Mouse (Mus musculus) embryonic facial prominence, embryonic 10.5 days (tissue): ENCODE measurements around the gene Kng2. TPM values are rescaled to one million over a fixed set of nuclear protein-coding genes. Genes with fewer than 3 reads are reported as not detected.
"Not testable (repeated sequence)": the region's sequence is repeated elsewhere in the genome, so short reads cannot be mapped to it uniquely, and the experiment has no call there.

Experiments used
- DNase-seq: peaks from one replicate; pipeline ENCODE4 v3.0.0-alpha.2; 2017; ENCODE audit warnings: low spot score
- H3K27ac ChIP-seq: fragments of 300-500 bp; sonication (generic); replicated peaks from 2 replicates; pipeline ENCODE4 v1.5.1; 2016; ENCODE audit warnings: mild to moderate bottlenecking
- H3K27me3 ChIP-seq: fragments of 300-500 bp; sonication (generic); replicated peaks from 2 replicates; pipeline ENCODE4 v1.6.1; 2016; ENCODE audit warnings: low read depth, mild to moderate bottlenecking; ENCODE audit not compliant: poor library complexity, severe bottlenecking
- H3K36me3 ChIP-seq: fragments of 300-500 bp; sonication (generic); replicated peaks from 2 replicates; pipeline ENCODE4 v1.6.1; 2016; ENCODE audit warnings: mild to moderate bottlenecking, moderate library complexity
- H3K4me1 ChIP-seq: fragments of 300-500 bp; sonication (generic); 2 replicates; pipeline ENCODE4 v1.6.1; 2016
- H3K4me3 ChIP-seq: fragments of 300-500 bp; sonication (generic); 2 replicates; pipeline ENCODE4 v1.5.1; 2016; ENCODE audit warnings: mild to moderate bottlenecking, moderate library complexity
- H3K9me3 ChIP-seq: fragments of 300-500 bp; sonication (generic); 2 replicates; pipeline ENCODE4 v1.6.1; 2016; ENCODE audit warnings: mild to moderate bottlenecking
- WGBS: fragments of 180-500 bp; shearing (Covaris S2); methylation state at CpG from one replicate; pipeline ENCODE4 v1.1.7; 2016; 5-methylcytosine and 5-hydroxymethylcytosine counted together
- polyA plus RNA-seq: library from polyadenylated mRNA; unstranded; fragments of >200 nt; fragmentation: Nextera tagmentation; extraction: Ambion mirVana; gene quantifications from 2 replicates; pipeline ENCODE4 v1.2.1, GENCODE M21; 2016

The Kng2 gene
- polyA plus RNA-seq, 1 experiment from 2014 or later, result not detected

- DNase-seq, result no peak
- Histone ChIP-seq H3K27me3 (no peaks in the 10 kb centered on the region), H3K4me3 (no peak within 1 kb of the TSS), H3K9me3 (no peaks in the 10 kb centered on the region), H3K27ac (no peak within 1 kb of the TSS), H3K4me1 (peaks cover 7% of the 10 kb centered on the region), H3K36me3 (no peaks in the 10 kb centered on the region)
- 92% methylated on average over 6 of the region's 6 CpGs for WGBS
Observed at GRCm38 (mm10) chr16:22950840-22951395, 78.4 kb downstream of the Kng2 start, which contains the start of gene Hrg. Gene Hrg, plus strand, starts transcription at chr16:22951072.

- 85% methylated on average over 2 of the region's 2 CpGs for WGBS
- no peaks in the 10 kb centered on the region for H3K9me3 ChIP-seq
Observed at GRCm38 (mm10) chr16:22947371-22947770, 81.9 kb downstream of the Kng2 start.

GRCm38 (mm10) chr16:22941825-22942476 lies 87.3 kb downstream of the Kng2 start:
- H3K27me3 ChIP-seq, H3K4me1 ChIP-seq, DNase-seq, H3K36me3 ChIP-seq, H3K9me3 ChIP-seq, H3K27ac ChIP-seq, H3K4me3 ChIP-seq: not testable (repeated sequence)

More at GRCm38 (mm10) chr16:22947371-22947770, 81.9 kb downstream of the Kng2 start:
- DNase-seq, result no peak
- Histone ChIP-seq H3K36me3 (no peaks in the 10 kb centered on the region), H3K4me3 (no peak overlapping the region), H3K27ac (no peak overlapping the region), H3K27me3 (no peaks in the 10 kb centered on the region), H3K4me1 (no peaks in the 10 kb centered on the region)

- no peaks in the 10 kb centered on the region for H3K27me3 ChIP-seq
- no peak overlapping the region for H3K4me3 ChIP-seq
- no peaks in the 10 kb centered on the region for H3K36me3 ChIP-seq
- H3K4me1 ChIP-seq, result no peaks in the 10 kb centered on the region
- no peak overlapping the region for H3K27ac ChIP-seq
- WGBS, result 80% methylated on average over 8 of the region's 8 CpGs
- no peak for DNase-seq
- H3K9me3 ChIP-seq, result no peaks in the 10 kb centered on the region
Observed at GRCm38 (mm10) chr16:22939120-22939695, 90.1 kb downstream of the Kng2 start.

- 69% methylated on average over 2 of the region's 2 CpGs for WGBS
Observed at GRCm38 (mm10) chr16:22938541-22938940, 90.7 kb downstream of the Kng2 start.

GRCm38 (mm10) chr16:22937631-22938030 lies 91.7 kb downstream of the Kng2 start:
- 91% methylated on average over 12 of the region's 12 CpGs for WGBS
- no peak for DNase-seq
- H3K27ac ChIP-seq, result no peak overlapping the region

More at GRCm38 (mm10) chr16:22938541-22938940, 90.7 kb downstream of the Kng2 start:
- no peaks in the 10 kb centered on the region for H3K9me3 ChIP-seq
- H3K27me3 ChIP-seq, result no peaks in the 10 kb centered on the region
- DNase-seq, result no peak
- H3K4me1 ChIP-seq, result no peaks in the 10 kb centered on the region
- no peak overlapping the region for H3K27ac ChIP-seq
- no peaks in the 10 kb centered on the region for H3K36me3 ChIP-seq
- no peak overlapping the region for H3K4me3 ChIP-seq

More at GRCm38 (mm10) chr16:22937631-22938030, 91.7 kb downstream of the Kng2 start:
- H3K4me3 ChIP-seq, result no peak overlapping the region
- H3K4me1 ChIP-seq, result no peaks in the 10 kb centered on the region
- H3K36me3 ChIP-seq, result no peaks in the 10 kb centered on the region
- no peaks in the 10 kb centered on the region for H3K27me3 ChIP-seq
- H3K9me3 ChIP-seq, result no peaks in the 10 kb centered on the region

Other genes starting within 250 kb of the Kng2 start
- 0.17 TPM in 1 of 2 replicates, not detected in the other for gene Crygs, start 217.9 kb downstream of the Kng2 start, polyA plus RNA-seq
- gene Tbccd1, start 171.8 kb downstream of the Kng2 start, polyA plus RNA-seq, result 38.6 and 39.1 TPM in 2 replicates
- gene Dnajb11, start 171.6 kb downstream of the Kng2 start, polyA plus RNA-seq, result 88.4 and 90.8 TPM in 2 replicates
- not detected in 2 replicates for gene Ahsg, start 138.2 kb downstream of the Kng2 start, polyA plus RNA-seq
- not detected in 2 replicates for gene Fetub, start 111.1 kb downstream of the Kng2 start, polyA plus RNA-seq
- gene Hrg, start 78.4 kb downstream of the Kng2 start, polyA plus RNA-seq, result 0.16 TPM in 1 of 2 replicates, not detected in the other
- gene Kng1, start 28.4 kb upstream of the Kng2 start, polyA plus RNA-seq, result not detected in 2 replicates
- 170 and 177 TPM in 2 replicates for gene Eif4a2, start 78.0 kb upstream of the Kng2 start, polyA plus RNA-seq
- 208 and 218 TPM in 2 replicates for gene Rfc4, start 98.3 kb upstream of the Kng2 start, polyA plus RNA-seq
- not detected in 2 replicates for gene Adipoq, start 117.1 kb upstream of the Kng2 start, polyA plus RNA-seq
- gene St6gal1, start 195.3 kb upstream of the Kng2 start, polyA plus RNA-seq, result 27.3 and 28.9 TPM in 2 replicates